Mouse (Mus musculus): Measurements from ENCODE around the gene Ets1. TPM values are rescaled to one million over a fixed set of nuclear protein-coding genes. Genes with fewer than 3 reads are reported as not detected.

Gene Ets1
- polyA plus RNA-seq, 1 experiment from 2014 or later, result 78.2 TPM

DNA sequence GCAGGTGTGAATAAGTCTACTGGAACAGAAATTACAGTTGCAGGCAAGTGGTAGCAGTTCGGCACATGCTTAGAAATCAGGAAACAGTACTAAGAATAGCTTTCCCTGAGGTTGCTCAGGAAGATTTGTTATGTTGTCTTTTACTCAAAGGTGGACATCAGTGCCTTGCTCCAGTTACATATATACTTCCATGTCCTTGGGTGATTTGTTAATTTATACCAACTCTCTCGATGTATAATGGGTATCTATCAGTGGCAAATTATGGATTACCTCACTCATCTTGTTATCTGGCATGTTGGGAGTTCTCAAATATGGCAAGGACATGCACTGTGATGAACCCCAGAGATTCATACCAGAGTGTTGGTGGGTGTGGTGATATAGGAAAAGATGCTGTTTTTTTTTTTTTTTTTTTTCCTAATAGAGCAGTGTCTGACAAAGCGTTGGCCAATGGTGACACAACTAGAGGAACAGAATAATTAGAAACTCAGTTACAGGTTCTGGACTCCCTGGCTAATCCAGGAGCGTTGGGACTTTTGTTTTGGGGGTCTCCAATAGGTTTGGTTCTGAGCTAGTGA, 59.0 kb downstream of the Ets1 start:
- Histone ChIP-seq H3K9me3 (ENCODE audit: low read length) (no peaks in the 10 kb centered on the region), H3K9ac (replicated peaks; ENCODE audit: low read depth) (peak overlapping the region; percentile 75), H3K4me1 (ENCODE audit: insufficient read depth, low read depth, low read length) (no peaks in the 10 kb centered on the region; the same call in 1 of the 2 replicates), H3K27ac (ENCODE audit: low read length) (peak overlapping the region; percentile 95), H3K4me2 (replicated peaks; ENCODE audit: low read depth, low read length) (peak overlapping the region; percentile 83), H3K36me3 (ENCODE audit: insufficient read depth, low read length) (0 out of 2 replicates have a peak, but pooled peaks cover 2% of the 10 kb centered on the region), H3K4me3 (ENCODE audit: low read depth, low read length) (peak overlapping the region; percentile 74), H3K27me3 (replicated peaks; ENCODE audit: insufficient read depth, low read length) (no peaks in the 10 kb centered on the region)
- 40% methylated on average over 4 of the region's 4 CpGs for WGBS
- DNase-seq (ENCODE audit: low spot score), result no peak
- no peak for ATAC-seq
- TF ChIP-seq EP300 (IDR thresholded peaks at IDR 0.05) (no peak), CTCF (IDR thresholded peaks at IDR 0.05) (no peak)

DNA sequence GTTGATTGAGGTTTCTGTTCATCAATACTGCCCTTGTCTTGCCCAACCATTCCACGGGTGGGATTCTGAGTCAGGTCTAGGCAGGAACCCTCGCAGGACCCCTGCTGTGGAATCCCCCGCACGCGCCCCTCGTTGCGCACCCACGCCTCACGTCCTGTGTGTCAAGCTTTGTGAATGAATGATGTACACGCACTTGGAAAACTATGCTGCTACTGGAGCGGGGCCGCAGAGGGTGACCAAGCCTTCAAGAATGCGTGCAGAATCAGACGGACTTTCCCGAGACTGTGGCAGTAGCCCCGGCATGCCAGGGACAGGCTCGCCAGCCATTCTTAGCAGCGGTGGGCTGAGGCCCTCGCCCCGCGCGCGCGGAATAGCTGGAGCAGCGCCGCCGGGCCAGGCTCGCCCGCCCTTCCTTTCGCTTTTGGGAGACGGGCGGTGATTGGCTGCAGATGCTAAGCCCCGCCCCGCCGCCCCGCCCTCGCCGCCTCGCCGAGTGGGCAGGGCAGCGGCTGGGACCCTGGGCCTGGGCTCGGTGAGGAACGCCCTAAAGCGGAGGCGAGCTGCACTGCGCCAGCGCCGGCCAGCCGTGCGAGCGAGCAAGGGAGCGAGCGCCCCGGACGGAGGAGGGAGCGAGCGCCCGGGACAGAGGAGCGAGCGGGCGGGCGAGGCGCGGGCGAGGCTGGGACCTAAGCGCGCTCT, 59.6 kb downstream of the Ets1 start:
- 0 out of 2 replicates have a peak, but pooled peaks cover 4% of the 10 kb centered on the region for H3K36me3 ChIP-seq (ENCODE audit: insufficient read depth, low read length)
- TF ChIP-seq EP300 (IDR thresholded peaks at IDR 0.05) (0 out of 2 replicates have a peak, but pooled peaks have one; percentile 21), CTCF (IDR thresholded peaks at IDR 0.05) (peak; percentile 46)
- no peaks in the 10 kb centered on the region for H3K27me3 ChIP-seq (replicated peaks; ENCODE audit: insufficient read depth, low read length)
- H3K4me1 ChIP-seq (ENCODE audit: insufficient read depth, low read depth, low read length), result peaks cover 3% of the 10 kb centered on the region; the same call in 1 of the 2 replicates
- under 1% methylated on average over 54 of the region's 67 CpGs for WGBS
- H3K9me3 ChIP-seq (ENCODE audit: low read length), result no peaks in the 10 kb centered on the region
- H3K27ac ChIP-seq (ENCODE audit: low read length), result peak overlapping the region; percentile 95
- H3K9ac ChIP-seq (replicated peaks; ENCODE audit: low read depth), result peak overlapping the region; percentile 75
- peak; percentile 98 for ATAC-seq
- peak overlapping the region; percentile 74 for H3K4me3 ChIP-seq (ENCODE audit: low read depth, low read length)
- DNase-seq (ENCODE audit: low spot score), result peak; percentile 97
- H3K4me2 ChIP-seq (replicated peaks; ENCODE audit: low read depth, low read length), result peak overlapping the region; percentile 83

DNA sequence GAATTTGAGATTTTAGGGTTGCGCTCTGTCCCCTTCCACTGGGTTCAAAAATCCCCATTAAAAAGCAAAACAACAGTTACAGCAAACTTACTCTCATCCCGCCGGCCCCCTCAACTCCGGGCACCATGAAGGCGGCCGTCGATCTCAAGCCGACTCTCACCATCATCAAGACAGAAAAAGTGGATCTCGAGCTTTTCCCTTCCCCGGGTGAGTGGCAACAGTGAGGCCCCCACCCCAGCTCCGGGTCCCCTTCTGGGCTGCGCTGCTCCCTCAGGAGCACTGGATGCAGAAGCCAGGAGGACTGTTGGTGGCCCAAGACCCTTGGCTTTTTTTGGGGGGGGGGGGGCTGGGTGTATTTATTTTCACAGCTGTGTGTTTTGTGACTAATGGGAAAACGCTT, 60.2 kb downstream of the Ets1 start:
- H3K9ac ChIP-seq (replicated peaks; ENCODE audit: low read depth), result peak overlapping the region; percentile 75
- peak overlapping the region; percentile 83 for H3K4me2 ChIP-seq (replicated peaks; ENCODE audit: low read depth, low read length)
- ATAC-seq (peak; percentile 13), DNase-seq (ENCODE audit: low spot score) (no peak)
- no peaks in the 10 kb centered on the region for H3K27me3 ChIP-seq (replicated peaks; ENCODE audit: insufficient read depth, low read length)
- H3K36me3 ChIP-seq (ENCODE audit: insufficient read depth, low read length), result 0 out of 2 replicates have a peak, but pooled peaks cover 4% of the 10 kb centered on the region
- under 1% methylated on average over 13 of the region's 13 CpGs for WGBS
- peaks cover 3% of the 10 kb centered on the region; the same call in 1 of the 2 replicates for H3K4me1 ChIP-seq (ENCODE audit: insufficient read depth, low read depth, low read length)
- no peaks in the 10 kb centered on the region for H3K9me3 ChIP-seq (ENCODE audit: low read length)
- H3K27ac ChIP-seq (ENCODE audit: low read length), result peak overlapping the region; percentile 95
- peak overlapping the region; percentile 74 for H3K4me3 ChIP-seq (ENCODE audit: low read depth, low read length)
- TF ChIP-seq EP300 (IDR thresholded peaks at IDR 0.05) (no peak), CTCF (IDR thresholded peaks at IDR 0.05) (no peak)

DNA sequence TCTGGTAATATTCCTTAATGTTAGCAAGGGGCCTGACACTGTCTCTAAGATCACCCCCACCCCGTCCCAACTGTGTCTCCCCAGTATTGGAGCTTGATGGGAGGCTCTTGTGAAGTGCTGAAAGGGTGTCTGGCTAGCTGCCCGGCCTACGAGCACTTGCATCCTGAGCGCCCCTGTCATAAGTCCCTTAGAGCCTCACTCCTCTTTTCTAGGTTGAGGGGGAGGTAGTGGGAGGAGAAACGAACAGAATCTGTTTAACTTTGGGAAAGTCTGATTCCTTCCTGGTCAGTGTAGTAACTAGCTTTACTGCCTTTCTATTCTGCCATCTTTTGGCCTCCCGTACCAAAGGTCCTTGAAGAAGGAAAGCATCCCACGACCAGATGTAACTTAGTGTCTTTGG, 60.7 kb downstream of the Ets1 start:
- ATAC-seq (peak; percentile 32), DNase-seq (ENCODE audit: low spot score) (peak; percentile 90)
- Histone ChIP-seq H3K27ac (ENCODE audit: low read length) (peak overlapping the region; percentile 95), H3K4me2 (replicated peaks; ENCODE audit: low read depth, low read length) (peak overlapping the region; percentile 83), H3K9ac (replicated peaks; ENCODE audit: low read depth) (peak overlapping the region; percentile 75), H3K9me3 (ENCODE audit: low read length) (no peaks in the 10 kb centered on the region), H3K4me3 (ENCODE audit: low read depth, low read length) (peak overlapping the region; percentile 74), H3K36me3 (ENCODE audit: insufficient read depth, low read length) (0 out of 2 replicates have a peak, but pooled peaks cover 4% of the 10 kb centered on the region), H3K27me3 (replicated peaks; ENCODE audit: insufficient read depth, low read length) (no peaks in the 10 kb centered on the region), H3K4me1 (ENCODE audit: insufficient read depth, low read depth, low read length) (peaks cover 3% of the 10 kb centered on the region; the same call in 1 of the 2 replicates)
- no peak for TF ChIP-seq EP300 (IDR thresholded peaks at IDR 0.05)
- no peak for TF ChIP-seq CTCF (IDR thresholded peaks at IDR 0.05)
- WGBS, result 2% methylated on average over 7 of the region's 7 CpGs

DNA sequence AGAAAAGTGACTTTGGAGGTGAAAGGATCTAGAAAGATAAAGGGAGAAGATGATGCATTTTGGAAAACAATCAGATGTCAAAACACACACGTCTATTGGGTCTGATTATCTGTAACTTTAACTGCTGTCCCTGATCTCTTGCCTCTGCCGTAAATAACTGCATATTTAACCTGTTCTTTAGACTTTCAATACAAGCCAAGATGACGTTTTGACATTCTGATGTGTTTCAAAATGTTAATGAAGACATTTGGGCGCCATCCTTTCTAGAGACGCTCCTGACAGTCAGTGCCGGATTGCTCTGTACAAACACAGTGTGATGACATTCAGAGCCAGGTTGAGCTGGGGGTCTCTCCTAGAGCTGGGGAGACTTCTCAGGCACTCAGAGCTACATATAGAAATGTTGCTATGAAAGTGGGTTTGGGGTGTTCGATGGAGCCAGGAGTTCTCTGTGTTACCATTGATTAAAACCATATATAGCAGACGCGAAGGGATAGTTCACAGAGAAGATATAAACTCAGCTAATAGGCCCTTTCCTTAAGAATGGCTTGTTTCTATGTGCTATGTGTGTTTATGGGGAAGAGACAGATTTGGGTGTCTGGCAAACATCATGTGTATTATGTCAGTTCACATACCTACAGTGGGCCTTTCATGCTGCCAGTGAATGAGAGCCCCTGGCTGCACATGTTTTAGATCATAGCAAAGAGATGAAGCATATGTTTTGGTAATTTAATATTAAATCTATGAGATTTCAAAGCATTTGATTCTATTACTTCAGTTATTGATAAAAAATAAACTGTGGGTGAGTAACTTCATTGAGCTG, 61.5 kb downstream of the Ets1 start:
- H3K36me3 ChIP-seq (ENCODE audit: insufficient read depth, low read length), result 0 out of 2 replicates have a peak, but pooled peaks cover 4% of the 10 kb centered on the region
- no peak for ATAC-seq
- H3K4me3 ChIP-seq (ENCODE audit: low read depth, low read length), result peak overlapping the region; percentile 74
- no peaks in the 10 kb centered on the region for H3K27me3 ChIP-seq (replicated peaks; ENCODE audit: insufficient read depth, low read length)
- DNase-seq (ENCODE audit: low spot score), result no peak
- no peaks in the 10 kb centered on the region for H3K9me3 ChIP-seq (ENCODE audit: low read length)
- H3K27ac ChIP-seq (ENCODE audit: low read length), result peak overlapping the region; percentile 95
- TF ChIP-seq EP300 (IDR thresholded peaks at IDR 0.05), result no peak
- no peak for TF ChIP-seq CTCF (IDR thresholded peaks at IDR 0.05)
- H3K9ac ChIP-seq (replicated peaks; ENCODE audit: low read depth), result peak overlapping the region; percentile 75
- WGBS, result 38% methylated on average over 9 of the region's 9 CpGs
- peak overlapping the region; percentile 83 for H3K4me2 ChIP-seq (replicated peaks; ENCODE audit: low read depth, low read length)
- peaks cover 3% of the 10 kb centered on the region; the same call in 1 of the 2 replicates for H3K4me1 ChIP-seq (ENCODE audit: insufficient read depth, low read depth, low read length)
